Mouse (Mus musculus) liver, embryonic 12.5 days (tissue): ENCODE results near the gene Cachd1. TPM values are rescaled to one million over a fixed set of nuclear protein-coding genes. Genes with fewer than 3 reads are reported as not detected.

Experiments
- ATAC-seq: fragments of 200-750 bp; cut with Nextera tagmentation; 2 replicates; pipeline ENCODE4 v1.8.0; 2017; ENCODE audit warnings: moderate number of reproducible peaks, mild to moderate bottlenecking, moderate library complexity
- H3K27ac ChIP-seq: fragments of 300-500 bp; sonication (generic); 2 replicates; pipeline ENCODE4 v1.5.1; 2016; ENCODE audit warnings: mild to moderate bottlenecking
- H3K27me3 ChIP-seq: fragments of 300-500 bp; sonication (generic); replicated peaks from 2 replicates; pipeline ENCODE4 v1.6.1; 2016; ENCODE audit warnings: mild to moderate bottlenecking, moderate library complexity
- H3K36me3 ChIP-seq: fragments of 300-500 bp; sonication (generic); 2 replicates; pipeline ENCODE4 v1.6.1; 2016; ENCODE audit warnings: mild to moderate bottlenecking, moderate library complexity
- H3K4me1 ChIP-seq: fragments of 300-500 bp; sonication (generic); 2 replicates; pipeline ENCODE4 v1.6.1; 2016
- H3K4me2 ChIP-seq: fragments of 300-500 bp; sonication (generic); 2 replicates; pipeline ENCODE4 v1.6.1; 2016; ENCODE audit warnings: mild to moderate bottlenecking, moderate library complexity
- H3K4me3 ChIP-seq: fragments of 300-500 bp; sonication (generic); 2 replicates; pipeline ENCODE4 v1.5.1; 2016; ENCODE audit warnings: mild to moderate bottlenecking, moderate library complexity
- H3K9ac ChIP-seq: fragments of 300-500 bp; sonication (generic); 2 replicates; pipeline ENCODE4 v1.6.1; 2016; ENCODE audit warnings: mild to moderate bottlenecking, moderate library complexity
- H3K9me3 ChIP-seq: fragments of 300-500 bp; sonication (generic); replicated peaks from 2 replicates; pipeline ENCODE4 v1.6.1; 2016; ENCODE audit warnings: mild to moderate bottlenecking, moderate library complexity
- WGBS: fragments of 180-500 bp; shearing (Covaris S2); methylation state at CpG from one replicate; pipeline ENCODE4 v1.1.7; 2016; ENCODE audit not compliant: insufficient replicate concordance; 5-methylcytosine and 5-hydroxymethylcytosine counted together
- polyA plus RNA-seq: library from polyadenylated mRNA; unstranded; fragments of >200 nt; fragmentation: Nextera tagmentation; extraction: Ambion mirVana; gene quantifications from 2 replicates; pipeline ENCODE4 v1.2.1, GENCODE M21; 2016

The Cachd1 gene
- polyA plus RNA-seq, 1 experiment from 2014 or later: 7.4 TPM

DNA sequence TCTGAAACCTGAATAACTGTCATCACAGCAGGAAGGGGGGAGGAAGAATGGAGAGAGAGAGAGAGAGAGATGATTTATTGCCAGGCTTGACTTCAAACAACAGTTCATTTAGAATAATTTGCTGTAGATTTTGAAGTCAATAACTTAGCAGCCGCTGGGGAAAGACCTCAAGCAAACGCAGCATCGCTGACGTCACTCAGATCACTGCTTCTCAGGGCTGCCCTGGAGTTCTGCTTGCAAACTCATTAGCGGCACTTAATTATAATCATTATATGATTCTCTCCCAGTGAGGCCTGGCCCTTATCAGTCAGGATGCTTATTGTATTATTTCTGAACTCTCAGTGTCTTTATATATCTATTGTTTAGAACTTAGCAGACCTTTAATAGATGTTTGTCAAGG lies 289.9 kb downstream of the Cachd1 start:
- H3K27me3 ChIP-seq: peaks cover 47% of the 10 kb centered on the region
- H3K4me3 ChIP-seq: no peak overlapping the region
- no peaks in the 10 kb centered on the region for H3K36me3 ChIP-seq
- H3K4me2 ChIP-seq: no peak overlapping the region
- WGBS: 44% methylated on average over 5 of the region's 5 CpGs
- no peak for ATAC-seq
- H3K9ac ChIP-seq: no peak overlapping the region
- H3K27ac ChIP-seq: no peak overlapping the region
- H3K9me3 ChIP-seq: 0 out of 2 replicates have a peak, but pooled peaks cover 2% of the 10 kb centered on the region
- H3K4me1 ChIP-seq: peaks cover 10% of the 10 kb centered on the region; the same call in 1 of the 2 replicates

GRCm38 (mm10) chr4:101068786-101069153 lies 292.3 kb downstream of the Cachd1 start, which contains the start of gene Raver2:
TSS of gene Raver2 (plus strand) at chr4:101068983.
- peak within 1 kb of the TSS; percentile 93 for H3K4me2 ChIP-seq
- H3K9ac ChIP-seq: peak within 1 kb of the TSS; percentile 61
- H3K27ac ChIP-seq: no peak within 1 kb of the TSS
- H3K36me3 ChIP-seq: no peaks in the 10 kb centered on the region
- H3K4me3 ChIP-seq: peak within 1 kb of the TSS; percentile 66
- H3K4me1 ChIP-seq: peaks cover 10% of the 10 kb centered on the region; the same call in 1 of the 2 replicates
- peak; percentile 37; the same call in 1 of the 2 replicates for ATAC-seq
- 2% methylated on average over 53 of the region's 54 CpGs for WGBS
- H3K27me3 ChIP-seq: peaks cover 63% of the 10 kb centered on the region
- H3K9me3 ChIP-seq: no peaks in the 10 kb centered on the region

DNA sequence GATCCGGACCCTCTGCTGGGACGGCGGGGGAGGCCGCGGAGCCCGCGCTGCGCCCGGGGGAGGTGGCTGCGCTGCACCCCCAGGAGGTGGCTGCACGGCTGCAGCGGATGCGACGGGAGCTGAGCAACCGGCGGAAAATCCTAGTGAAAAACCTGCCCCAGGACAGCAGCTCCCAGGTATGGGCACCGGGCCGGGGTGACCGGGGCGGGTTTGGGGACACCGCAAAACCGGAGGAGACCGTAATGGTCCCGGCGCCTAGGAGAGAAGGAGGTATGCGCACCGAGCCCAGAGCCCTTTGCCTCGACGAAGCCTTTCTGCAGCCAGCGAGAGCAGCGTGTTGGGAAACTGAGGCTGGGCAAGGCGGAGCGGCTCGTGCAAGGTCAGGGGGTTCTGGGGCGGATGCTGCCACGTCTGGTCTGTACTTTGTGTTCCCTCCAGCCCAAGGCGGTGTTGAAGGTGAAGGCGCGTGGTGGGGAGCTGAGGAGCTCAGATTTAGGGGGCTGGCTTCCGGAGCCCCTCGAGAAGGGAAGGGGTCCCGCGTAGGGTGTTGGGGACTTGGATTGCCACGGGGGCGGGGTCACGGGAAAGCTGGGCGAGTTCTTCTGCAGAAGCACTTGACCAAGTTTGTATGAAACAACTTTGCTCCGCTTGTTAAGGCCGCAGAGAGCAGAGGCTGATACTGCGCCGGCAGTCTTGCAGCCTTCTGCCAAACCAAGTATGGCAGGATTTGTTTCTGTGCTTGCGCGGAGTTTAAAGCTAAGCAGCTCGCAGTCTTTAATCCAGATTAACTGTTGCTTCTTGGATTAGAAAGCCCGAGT lies 292.9 kb downstream of the Cachd1 start:
- 3% methylated on average over 55 of the region's 55 CpGs for WGBS
- no peak overlapping the region for H3K27ac ChIP-seq

DNA sequence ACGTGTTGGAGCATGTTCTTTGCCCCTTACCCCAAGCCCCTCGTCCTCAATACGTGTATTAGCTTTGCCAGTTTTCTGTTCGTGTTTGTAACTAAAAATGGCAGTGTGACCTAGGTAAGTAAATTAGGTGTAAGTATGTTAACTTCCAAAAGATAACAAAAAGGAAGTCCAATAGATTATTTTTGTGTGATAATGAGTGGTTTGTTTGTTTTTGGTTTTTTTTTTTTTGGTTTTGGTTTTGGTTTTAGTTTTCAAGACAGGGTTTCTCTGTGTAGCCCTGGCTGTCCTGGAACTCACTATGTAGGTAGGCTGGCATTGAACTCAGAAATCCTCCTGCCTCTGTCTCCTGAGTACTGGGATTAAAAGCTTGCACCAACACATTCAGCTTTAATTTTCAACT lies 295.1 kb downstream of the Cachd1 start:
- Histone ChIP-seq H3K4me2 (no peak overlapping the region), H3K4me3 (no peak overlapping the region), H3K27me3 (peaks cover 60% of the 10 kb centered on the region), H3K4me1 (peaks cover 10% of the 10 kb centered on the region; the same call in 1 of the 2 replicates), H3K27ac (no peak overlapping the region), H3K36me3 (no peaks in the 10 kb centered on the region), H3K9me3 (no peaks in the 10 kb centered on the region), H3K9ac (no peak overlapping the region)
- WGBS: 59% methylated on average over 4 of the region's 4 CpGs
- ATAC-seq: no peak

More for the DNA sequence above, 292.9 kb downstream of the Cachd1 start:
- peak overlapping the region; percentile 66 for H3K4me3 ChIP-seq
- no peaks in the 10 kb centered on the region for H3K36me3 ChIP-seq
- no peak for ATAC-seq
- peaks cover 10% of the 10 kb centered on the region; the same call in 1 of the 2 replicates for H3K4me1 ChIP-seq
- H3K9ac ChIP-seq: peak overlapping the region; percentile 61
- no peaks in the 10 kb centered on the region for H3K9me3 ChIP-seq
- H3K4me2 ChIP-seq: peak overlapping the region; percentile 93
- peaks cover 63% of the 10 kb centered on the region for H3K27me3 ChIP-seq

DNA sequence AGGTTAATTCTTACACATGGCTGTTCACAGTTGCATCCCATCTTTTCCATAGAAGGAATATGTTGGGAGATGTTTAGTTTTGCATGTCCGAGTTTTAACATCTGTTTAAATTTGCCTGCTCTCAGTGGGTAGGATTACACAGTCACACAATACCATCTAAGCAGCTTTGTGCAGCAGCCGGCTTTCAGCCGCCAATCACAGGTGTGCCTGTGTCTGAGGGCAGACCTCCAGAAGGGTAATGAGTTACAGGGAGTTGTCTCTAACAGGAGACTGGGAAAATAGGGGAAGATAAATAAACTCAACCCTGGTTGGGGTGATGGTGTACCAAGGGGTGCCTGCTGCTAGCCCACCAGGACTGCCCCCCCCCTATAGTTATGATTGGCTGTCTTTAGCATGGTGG lies 299.9 kb downstream of the Cachd1 start:
- Histone ChIP-seq H3K36me3 (no peaks in the 10 kb centered on the region), H3K9ac (no peak overlapping the region), H3K27me3 (peaks cover 19% of the 10 kb centered on the region), H3K4me2 (no peak overlapping the region), H3K9me3 (no peaks in the 10 kb centered on the region), H3K4me1 (peaks cover 22% of the 10 kb centered on the region), H3K27ac (no peak overlapping the region), H3K4me3 (no peak overlapping the region)
- ATAC-seq: no peak
- WGBS: 58% methylated on average over 3 of the region's 3 CpGs

Other genes starting within 250 kb of the Cachd1 start
- gene Gm10577, start 244.0 kb downstream of the Cachd1 start, polyA plus RNA-seq: not detected in 2 replicates